Mouse (Mus musculus): Measurements from ENCODE around the gene Ttll5. TPM values are rescaled to one million over a fixed set of nuclear protein-coding genes. Genes with fewer than 3 reads are reported as not detected.

Ttll5 gene
- total and polyA plus RNA-seq, 3 experiments, result 10.1 to 14.2 (median 11.4) TPM

GRCm38 (mm10) chr12:85828856-85829255, 4.4 kb downstream of the Ttll5 start:
- Histone ChIP-seq H3K36me3 (ENCODE audit: control insufficient read depth, insufficient read depth, low read length) (no peaks in the 10 kb centered on the region; the same call in 1 of the 2 replicates), H3K79me2 (replicated peaks; ENCODE audit: control insufficient read depth, insufficient read depth, low read length) (no peaks in the 10 kb centered on the region), H3K27me3 (ENCODE audit: control insufficient read depth, insufficient read depth, low read length) (no peaks in the 10 kb centered on the region), H3K27ac (no peak overlapping the region), H3K4me3 (no peak overlapping the region), H3K9ac (ENCODE audit: low read depth, low read length) (no peak overlapping the region), H3K4me1 (ENCODE audit: control insufficient read depth, insufficient read depth, low read length) (no peaks in the 10 kb centered on the region)
- 93% methylated on average over 3 of the region's 3 CpGs for WGBS
- DNase-seq, result peak in 1 of 2 experiments; percentile 14
- TF ChIP-seq POLR2A (IDR thresholded peaks at IDR 0.05; ENCODE audit: insufficient read depth, low read depth, low read length) (no peak), CTCF (IDR thresholded peaks at IDR 0.05) (no peak), EP300 (IDR thresholded peaks at IDR 0.05; ENCODE audit: insufficient read depth, low read depth, low read length) (no peak)
- intact Hi-C loops (cut with DNase I), result loop anchor here (10.0 kb wide), 1 partner anchor 484 kb away; no protein-coding TSS in a partner anchor

- H3K27me3 ChIP-seq (ENCODE audit: control insufficient read depth, insufficient read depth, low read length), result no peaks in the 10 kb centered on the region
- WGBS, result 96% methylated on average over 3 of the region's 3 CpGs
- H3K4me3 ChIP-seq, result no peak overlapping the region
- no peaks in the 10 kb centered on the region for H3K4me1 ChIP-seq (ENCODE audit: control insufficient read depth, insufficient read depth, low read length)
- intact Hi-C loops (cut with DNase I), result loop anchor here (10.0 kb wide), 1 partner anchor 485 kb away; no protein-coding TSS in a partner anchor
- H3K9ac ChIP-seq (ENCODE audit: low read depth, low read length), result no peak overlapping the region
- no peak overlapping the region for H3K27ac ChIP-seq
- TF ChIP-seq EP300 (IDR thresholded peaks at IDR 0.05; ENCODE audit: insufficient read depth, low read depth, low read length), result no peak
- TF ChIP-seq CTCF (IDR thresholded peaks at IDR 0.05), result no peak
- no peak for TF ChIP-seq POLR2A (IDR thresholded peaks at IDR 0.05; ENCODE audit: insufficient read depth, low read depth, low read length)
- H3K36me3 ChIP-seq (ENCODE audit: control insufficient read depth, insufficient read depth, low read length), result no peaks in the 10 kb centered on the region; the same call in 1 of the 2 replicates
- DNase-seq, result peak in 1 of 2 experiments; percentile 1
- no peaks in the 10 kb centered on the region for H3K79me2 ChIP-seq (replicated peaks; ENCODE audit: control insufficient read depth, insufficient read depth, low read length)
Measured at GRCm38 (mm10) chr12:85829866-85830265, 5.4 kb downstream of the Ttll5 start.

GRCm38 (mm10) chr12:85830691-85831090, 6.2 kb downstream of the Ttll5 start:
- no peak overlapping the region for H3K9ac ChIP-seq (ENCODE audit: low read depth, low read length)
- H3K36me3 ChIP-seq (ENCODE audit: control insufficient read depth, insufficient read depth, low read length), result no peaks in the 10 kb centered on the region; the same call in 1 of the 2 replicates
- H3K27ac ChIP-seq, result no peak overlapping the region
- intact Hi-C loops (cut with DNase I), result no loop called here
- no peak overlapping the region for H3K4me3 ChIP-seq
- no peaks in the 10 kb centered on the region for H3K4me1 ChIP-seq (ENCODE audit: control insufficient read depth, insufficient read depth, low read length)
- TF ChIP-seq CTCF (IDR thresholded peaks at IDR 0.05), result no peak
- no peaks in the 10 kb centered on the region for H3K79me2 ChIP-seq (replicated peaks; ENCODE audit: control insufficient read depth, insufficient read depth, low read length)
- no peaks in the 10 kb centered on the region for H3K27me3 ChIP-seq (ENCODE audit: control insufficient read depth, insufficient read depth, low read length)
- DNase-seq, result peak; percentile 27 to 33
- WGBS, result 47% methylated on average over 3 of the region's 3 CpGs

GRCm38 (mm10) chr12:85834543-85834942, 10.1 kb downstream of the Ttll5 start:
- WGBS, result 78% methylated on average over 2 of the region's 2 CpGs
- TF ChIP-seq EP300 (IDR thresholded peaks at IDR 0.05; ENCODE audit: insufficient read depth, low read depth, low read length), result no peak
- no peak for TF ChIP-seq POLR2A (IDR thresholded peaks at IDR 0.05; ENCODE audit: insufficient read depth, low read depth, low read length)
- TF ChIP-seq CTCF (IDR thresholded peaks at IDR 0.05), result no peak

GRCm38 (mm10) chr12:85837765-85838164, 13.3 kb downstream of the Ttll5 start:
- no peaks in the 10 kb centered on the region for H3K4me1 ChIP-seq (ENCODE audit: control insufficient read depth, insufficient read depth, low read length)
- H3K27me3 ChIP-seq (ENCODE audit: control insufficient read depth, insufficient read depth, low read length), result no peaks in the 10 kb centered on the region
- no peak overlapping the region for H3K9ac ChIP-seq (ENCODE audit: low read depth, low read length)
- no peaks in the 10 kb centered on the region for H3K36me3 ChIP-seq (ENCODE audit: control insufficient read depth, insufficient read depth, low read length)
- no peak overlapping the region for H3K27ac ChIP-seq
- intact Hi-C loops (cut with DNase I), result no loop called here
- TF ChIP-seq POLR2A (IDR thresholded peaks at IDR 0.05; ENCODE audit: insufficient read depth, low read depth, low read length), result no peak
- TF ChIP-seq CTCF (IDR thresholded peaks at IDR 0.05), result peak; percentile 42
- TF ChIP-seq EP300 (IDR thresholded peaks at IDR 0.05; ENCODE audit: insufficient read depth, low read depth, low read length), result no peak
- whole genome bisulfite sequencing, result 75% methylated on average over 2 of the region's 2 CpGs
- no peak overlapping the region for H3K4me3 ChIP-seq
- DNase-seq, result no peak
- no peaks in the 10 kb centered on the region; the same call in 1 of the 2 replicates for H3K79me2 ChIP-seq (replicated peaks; ENCODE audit: control insufficient read depth, insufficient read depth, low read length)

More at GRCm38 (mm10) chr12:85834543-85834942, 10.1 kb downstream of the Ttll5 start:
- intact Hi-C loops (cut with DNase I), result no loop called here
- Histone ChIP-seq H3K27ac (no peak overlapping the region), H3K36me3 (ENCODE audit: control insufficient read depth, insufficient read depth, low read length) (no peaks in the 10 kb centered on the region; the same call in 1 of the 2 replicates), H3K4me1 (ENCODE audit: control insufficient read depth, insufficient read depth, low read length) (no peaks in the 10 kb centered on the region), H3K4me3 (no peak overlapping the region), H3K9ac (ENCODE audit: low read depth, low read length) (no peak overlapping the region), H3K27me3 (ENCODE audit: control insufficient read depth, insufficient read depth, low read length) (no peaks in the 10 kb centered on the region), H3K79me2 (replicated peaks; ENCODE audit: control insufficient read depth, insufficient read depth, low read length) (no peaks in the 10 kb centered on the region)
- DNase-seq, result no peak

GRCm38 (mm10) chr12:85839371-85840000, 15.0 kb downstream of the Ttll5 start:
- Histone ChIP-seq H3K27me3 (ENCODE audit: control insufficient read depth, insufficient read depth, low read length) (no peaks in the 10 kb centered on the region), H3K27ac (no peak overlapping the region), H3K36me3 (ENCODE audit: control insufficient read depth, insufficient read depth, low read length) (no peaks in the 10 kb centered on the region), H3K79me2 (replicated peaks; ENCODE audit: control insufficient read depth, insufficient read depth, low read length) (no peaks in the 10 kb centered on the region; the same call in 1 of the 2 replicates), H3K4me1 (ENCODE audit: control insufficient read depth, insufficient read depth, low read length) (no peaks in the 10 kb centered on the region), H3K9ac (ENCODE audit: low read depth, low read length) (no peak overlapping the region), H3K4me3 (no peak overlapping the region)
- whole genome bisulfite sequencing, result 87% methylated on average over 12 of the region's 12 CpGs
- intact Hi-C loops (cut with DNase I), result no loop called here
- DNase-seq, result no peak
- TF ChIP-seq CTCF (IDR thresholded peaks at IDR 0.05) (no peak), POLR2A (IDR thresholded peaks at IDR 0.05; ENCODE audit: insufficient read depth, low read depth, low read length) (no peak), EP300 (IDR thresholded peaks at IDR 0.05; ENCODE audit: insufficient read depth, low read depth, low read length) (no peak)
